Mouse (Mus musculus): ENCODE measurements around the gene Clec2g. TPM values are rescaled to one million over a fixed set of nuclear protein-coding genes. Genes with fewer than 3 reads are reported as not detected.

Gene Clec2g
- polyA plus RNA-seq, 1 experiment from 2014 or later: 5.1 TPM

Small RNA genes within 50 kb of the gene (microRNA-seq; reads per million reads assigned to microRNA genes)
- not detected for gene Gm27336
- not detected for gene Mir7649

Other genes starting within 250 kb of the Clec2g start
- gene Klrb1, start 211.3 kb upstream of the Clec2g start, polyA plus RNA-seq (2015; fragmentation: Nextera tagmentation; extraction: Ambion mirVana): not detected in 2 replicates
- 0.07 TPM in 1 of 2 replicates, not detected in the other for gene Klrb1c, start 145.2 kb upstream of the Clec2g start, polyA plus RNA-seq (2015; fragmentation: Nextera tagmentation; extraction: Ambion mirVana)
- not detected in 2 replicates for gene Gm44511, start 108.1 kb upstream of the Clec2g start, polyA plus RNA-seq (2015; fragmentation: Nextera tagmentation; extraction: Ambion mirVana)
- 0.11 and 0.18 TPM in 2 replicates for gene Klrb1b, start 108.0 kb upstream of the Clec2g start, polyA plus RNA-seq (2015; fragmentation: Nextera tagmentation; extraction: Ambion mirVana)
- 0.37 TPM in 1 of 2 replicates, not detected in the other for gene Clec2i, start 46.8 kb upstream of the Clec2g start, polyA plus RNA-seq (2015; fragmentation: Nextera tagmentation; extraction: Ambion mirVana)
- gene BC035044, start 43.3 kb upstream of the Clec2g start, polyA plus RNA-seq (2015; fragmentation: Nextera tagmentation; extraction: Ambion mirVana): 0.19 and 0.58 TPM in 2 replicates
- gene Klrb1f, start 111.5 kb downstream of the Clec2g start, polyA plus RNA-seq (2015; fragmentation: Nextera tagmentation; extraction: Ambion mirVana): 0.12 and 0.22 TPM in 2 replicates
- not detected in 2 replicates for gene Clec2e, start 166.5 kb downstream of the Clec2g start, polyA plus RNA-seq (2015; fragmentation: Nextera tagmentation; extraction: Ambion mirVana)
- 0.44 TPM in 1 of 2 replicates, not detected in the other for gene Clec2d, start 246.2 kb downstream of the Clec2g start, polyA plus RNA-seq (2015; fragmentation: Nextera tagmentation; extraction: Ambion mirVana)